Mouse (Mus musculus) testis, adult 2 months (tissue): ENCODE data around the gene Fam213a. TPM values are rescaled to one million over a fixed set of nuclear protein-coding genes. Genes with fewer than 3 reads are reported as not detected.
A peak's percentile ranks its signal among the peaks of the same experiment; 100 is the strongest.

Experiments
- H3K27ac ChIP-seq: fragments of 200-500 bp; 2 replicates; pipeline ENCODE4 v1.5.1; 2012; ENCODE audit warnings: low read depth, low read length; ENCODE audit not compliant: control insufficient read depth, insufficient read depth
- H3K27me3 ChIP-seq: fragments of 200-500 bp; 2 replicates; pipeline ENCODE4 v1.6.1; 2012; ENCODE audit warnings: mild to moderate bottlenecking, low read length, moderate library complexity; ENCODE audit not compliant: control insufficient read depth, insufficient read depth
- H3K36me3 ChIP-seq: fragments of 200-500 bp; 2 replicates; pipeline ENCODE4 v1.6.1; 2012; ENCODE audit warnings: mild to moderate bottlenecking, low read length; ENCODE audit not compliant: control insufficient read depth, insufficient read depth
- H3K4me1 ChIP-seq: fragments of 200-500 bp; 2 replicates; pipeline ENCODE4 v1.6.1; 2012; ENCODE audit warnings: low read length; ENCODE audit not compliant: control insufficient read depth, insufficient read depth
- H3K4me3 ChIP-seq: fragments of 200-500 bp; 2 replicates; pipeline ENCODE4 v1.5.1; 2012; ENCODE audit warnings: low read depth, mild to moderate bottlenecking, low read length, moderate library complexity, mixed read lengths; ENCODE audit not compliant: control insufficient read depth
- CTCF ChIP-seq: fragments of 200-500 bp; IDR thresholded peaks from 2 replicates; pipeline ENCODE4 v1.5.1; 2012; ENCODE audit warnings: low read depth, mild to moderate bottlenecking, inconsistent platforms, low read length, moderate library complexity; ENCODE audit not compliant: control insufficient read depth, insufficient read depth, insufficient replicate concordance
- POLR2A ChIP-seq: fragments of 200-500 bp; IDR thresholded peaks from 2 replicates; pipeline ENCODE4 v1.6.1; 2012; ENCODE audit warnings: low read depth, mild to moderate bottlenecking, inconsistent platforms, low read length, moderate library complexity; ENCODE audit not compliant: control insufficient read depth
- polyA plus RNA-seq: library from polyadenylated mRNA; depleted of rRNA; stranded (reverse); fragments of >200 nt; gene quantifications from 2 replicates; pipeline ENCODE4 v1.2.3, GENCODE M21; 2012

Fam213a gene
- polyA plus RNA-seq, 1 experiment: 45.1 TPM

GRCm38 (mm10) chr14:40987184-40987583, 26.4 kb downstream of the Fam213a start:
- no peaks in the 10 kb centered on the region for H3K27me3 ChIP-seq
- H3K27ac ChIP-seq: no peak overlapping the region
- no peak overlapping the region for H3K4me3 ChIP-seq
- TF ChIP-seq POLR2A (no peak), CTCF (no peak)
- no peaks in the 10 kb centered on the region for H3K4me1 ChIP-seq
- H3K36me3 ChIP-seq: no peaks in the 10 kb centered on the region

DNA sequence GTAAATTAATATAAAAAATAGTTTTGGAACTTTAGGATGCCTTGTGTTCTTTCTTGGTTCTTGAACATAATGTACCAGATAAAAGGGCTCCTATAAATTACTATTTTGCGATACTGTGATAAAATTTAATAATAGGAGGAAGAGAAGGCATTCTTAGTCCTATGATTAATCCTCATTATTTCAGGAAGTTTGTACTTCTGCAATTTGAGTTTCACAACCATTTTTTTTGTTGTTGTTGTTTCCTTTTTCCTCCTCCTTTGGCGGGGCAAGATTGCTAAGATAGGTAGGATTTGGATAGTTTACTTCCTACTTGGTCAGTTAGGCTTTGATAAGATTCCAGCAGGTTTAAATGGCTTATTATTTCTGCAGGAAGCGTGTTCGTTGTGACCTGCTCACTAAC, 28.0 kb downstream of the Fam213a start:
- no peak for TF ChIP-seq POLR2A
- no peak for TF ChIP-seq CTCF

DNA sequence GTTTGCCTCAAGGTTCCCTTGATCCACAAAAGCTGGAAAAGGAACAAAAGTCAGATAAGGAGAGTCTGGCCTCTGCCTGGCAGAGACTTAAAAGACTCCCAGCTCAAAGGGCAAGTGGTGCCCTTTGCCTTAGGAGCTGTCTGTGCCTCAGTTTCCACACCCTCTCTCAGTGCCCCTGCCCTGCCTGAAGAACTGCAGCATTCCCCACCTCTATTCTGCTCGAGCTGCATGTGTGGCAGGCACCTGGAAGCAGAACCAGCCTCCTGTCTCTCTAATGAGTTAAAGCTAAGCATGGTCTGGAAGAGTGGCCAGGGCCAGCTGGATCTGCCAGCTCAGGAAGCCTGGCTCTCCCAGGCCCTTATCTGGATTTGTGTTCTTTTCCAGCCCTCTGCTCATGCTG, 33.9 kb downstream of the Fam213a start:
- H3K4me3 ChIP-seq: no peak overlapping the region
- H3K27me3 ChIP-seq: no peaks in the 10 kb centered on the region
- no peaks in the 10 kb centered on the region for H3K36me3 ChIP-seq
- no peak overlapping the region for H3K27ac ChIP-seq
- no peaks in the 10 kb centered on the region for H3K4me1 ChIP-seq
- TF ChIP-seq CTCF: no peak
- no peak for TF ChIP-seq POLR2A

More for the DNA sequence above, 28.0 kb downstream of the Fam213a start:
- Histone ChIP-seq H3K27me3 (no peaks in the 10 kb centered on the region), H3K4me1 (no peaks in the 10 kb centered on the region), H3K4me3 (no peak overlapping the region), H3K27ac (no peak overlapping the region), H3K36me3 (no peaks in the 10 kb centered on the region)

GRCm38 (mm10) chr14:40979002-40979401, 34.6 kb downstream of the Fam213a start:
- H3K27me3 ChIP-seq: no peaks in the 10 kb centered on the region
- H3K4me1 ChIP-seq: no peaks in the 10 kb centered on the region
- H3K27ac ChIP-seq: no peak overlapping the region
- no peak overlapping the region for H3K4me3 ChIP-seq
- no peaks in the 10 kb centered on the region for H3K36me3 ChIP-seq
- no peak for TF ChIP-seq POLR2A
- no peak for TF ChIP-seq CTCF

DNA sequence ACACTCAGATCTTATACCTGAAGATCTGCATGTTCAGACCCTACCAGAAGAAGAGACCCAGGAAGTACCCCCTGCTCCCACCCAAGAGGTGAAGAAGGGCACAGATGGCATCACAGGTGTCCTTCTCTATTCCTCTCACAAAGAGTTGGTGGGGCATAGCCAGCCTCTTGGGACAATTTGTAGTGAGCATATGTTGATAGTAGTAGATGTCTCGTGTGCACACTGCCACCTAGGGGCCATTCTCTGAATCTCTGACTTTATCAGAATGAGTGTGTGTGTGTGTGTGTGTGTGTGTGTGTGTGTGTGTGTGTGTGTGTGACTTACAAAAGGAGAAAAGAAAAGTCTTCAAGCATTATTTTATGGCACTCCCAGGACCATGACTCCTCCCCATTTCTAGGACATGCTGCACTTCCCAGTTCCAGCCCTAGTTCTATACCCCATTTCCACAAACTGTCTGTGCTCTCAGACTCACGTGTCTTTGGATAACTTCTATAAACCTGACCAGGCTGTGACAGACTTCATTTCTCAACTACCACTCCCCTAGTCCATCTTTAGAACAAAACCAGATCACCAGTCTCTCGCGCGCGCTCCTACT, 38.4 kb downstream of the Fam213a start:
- no peaks in the 10 kb centered on the region for H3K36me3 ChIP-seq
- no peaks in the 10 kb centered on the region for H3K27me3 ChIP-seq
- no peak overlapping the region for H3K4me3 ChIP-seq
- no peaks in the 10 kb centered on the region for H3K4me1 ChIP-seq
- TF ChIP-seq CTCF (no peak), POLR2A (no peak)
- no peak overlapping the region for H3K27ac ChIP-seq

GRCm38 (mm10) chr14:40968051-40968450, 45.5 kb downstream of the Fam213a start:
- no peaks in the 10 kb centered on the region for H3K27me3 ChIP-seq
- TF ChIP-seq CTCF: no peak
- no peak for TF ChIP-seq POLR2A
- H3K27ac ChIP-seq: no peak overlapping the region
- no peak overlapping the region for H3K4me3 ChIP-seq
- peaks cover 11% of the 10 kb centered on the region for H3K4me1 ChIP-seq
- no peaks in the 10 kb centered on the region for H3K36me3 ChIP-seq

- H3K27me3 ChIP-seq: no peaks in the 10 kb centered on the region
These were observed 46.0 kb downstream of the Fam213a start for GRCm38 (mm10) chr14:40967598-40967900.

GRCm38 (mm10) chr14:40966862-40967597, 46.6 kb downstream of the Fam213a start:
- Histone ChIP-seq H3K4me1 (peaks cover 11% of the 10 kb centered on the region), H3K36me3 (no peaks in the 10 kb centered on the region), H3K27ac (peak overlapping the region; percentile 65), H3K27me3 (no peaks in the 10 kb centered on the region), H3K4me3 (peak overlapping the region; percentile 84)
- TF ChIP-seq CTCF (no peak), POLR2A (no peak)

More at GRCm38 (mm10) chr14:40967598-40967900, 46.0 kb downstream of the Fam213a start:
- H3K4me1 ChIP-seq: peaks cover 11% of the 10 kb centered on the region
- TF ChIP-seq CTCF (no peak), POLR2A (no peak)
- peak overlapping the region; percentile 65 for H3K27ac ChIP-seq
- no peaks in the 10 kb centered on the region for H3K36me3 ChIP-seq
- H3K4me3 ChIP-seq: peak overlapping the region; percentile 84
